Mouse (Mus musculus) hindbrain, embryonic 14.5 days (tissue): Measurements from ENCODE around the gene Arhgap42. TPM values are rescaled to one million over a fixed set of nuclear protein-coding genes. Genes with fewer than 3 reads are reported as not detected.

Experiments used
- ATAC-seq: fragments of 200-750 bp; cut with Nextera tagmentation; 2 replicates; pipeline ENCODE4 v1.8.0; 2017; ENCODE audit warnings: moderate number of reproducible peaks, mild to moderate bottlenecking, moderate TSS enrichment, moderate library complexity; ENCODE audit not compliant: low FRiP score
- DNase-seq: peaks from one replicate; pipeline ENCODE4 v3.0.0-alpha.2; 2015; ENCODE audit warnings: low spot score
- H3K27ac ChIP-seq: fragments of 300-500 bp; sonication (generic); 2 replicates; pipeline ENCODE4 v1.5.1; 2014; ENCODE audit warnings: mild to moderate bottlenecking, moderate library complexity
- H3K27me3 ChIP-seq: fragments of 300-500 bp; sonication (generic); 2 replicates; pipeline ENCODE4 v1.6.1; 2014; ENCODE audit warnings: mild to moderate bottlenecking, low read length, mixed read lengths; ENCODE audit not compliant: control insufficient read depth, insufficient read depth
- H3K36me3 ChIP-seq: fragments of 300-500 bp; sonication (generic); replicated peaks from 2 replicates; pipeline ENCODE4 v1.6.1; 2014; ENCODE audit not compliant: control insufficient read depth, insufficient read depth
- H3K4me1 ChIP-seq: fragments of 300-500 bp; sonication (generic); replicated peaks from 2 replicates; pipeline ENCODE4 v1.6.1; 2014; ENCODE audit warnings: antibody characterized with exemption, low read length, mixed read lengths; ENCODE audit not compliant: control insufficient read depth, insufficient read depth
- H3K4me2 ChIP-seq: fragments of 300-500 bp; sonication (generic); replicated peaks from 2 replicates; pipeline ENCODE4 v1.6.1; 2014; ENCODE audit warnings: mild to moderate bottlenecking, moderate library complexity
- H3K4me3 ChIP-seq: fragments of 300-500 bp; sonication (generic); replicated peaks from 2 replicates; pipeline ENCODE4 v1.5.1; 2014; ENCODE audit warnings: mild to moderate bottlenecking, low read length
- H3K9ac ChIP-seq: fragments of 300-500 bp; sonication (generic); 2 replicates; pipeline ENCODE4 v1.6.1; 2014
- H3K9me3 ChIP-seq: fragments of 300-500 bp; sonication (generic); 2 replicates; pipeline ENCODE4 v1.6.1; 2016; ENCODE audit warnings: low read length; ENCODE audit not compliant: control insufficient read depth
- WGBS: fragments of 180-500 bp; shearing (Covaris S2); extraction: QIAGEN DNeasy Blood & Tissue Kit; methylation state at CpG from one replicate; pipeline ENCODE4 v1.1.7; 2014; 5-methylcytosine and 5-hydroxymethylcytosine counted together
- polyA plus RNA-seq: library from polyadenylated mRNA; unstranded; fragments of >200 nt; fragmentation: Nextera tagmentation; extraction: Ambion mirVana; gene quantifications from 2 replicates; pipeline ENCODE4 v1.2.1, GENCODE M21; 2014

The Arhgap42 gene
- polyA plus RNA-seq, 1 experiment from 2014 or later: 20.2 TPM

GRCm38 (mm10) chr9:9194496-9194895 lies 44.4 kb downstream of the Arhgap42 start:
- no peaks in the 10 kb centered on the region for H3K27me3 ChIP-seq
- no peak overlapping the region for H3K9ac ChIP-seq
- 56% methylated on average over 1 of the region's 1 CpGs for WGBS
- H3K9me3 ChIP-seq: no peaks in the 10 kb centered on the region
- H3K36me3 ChIP-seq: no peaks in the 10 kb centered on the region
- ATAC-seq: no peak
- no peak overlapping the region for H3K4me2 ChIP-seq
- no peak overlapping the region for H3K27ac ChIP-seq
- no peak for DNase-seq
- H3K4me3 ChIP-seq: no peak overlapping the region
- H3K4me1 ChIP-seq: no peaks in the 10 kb centered on the region

DNA sequence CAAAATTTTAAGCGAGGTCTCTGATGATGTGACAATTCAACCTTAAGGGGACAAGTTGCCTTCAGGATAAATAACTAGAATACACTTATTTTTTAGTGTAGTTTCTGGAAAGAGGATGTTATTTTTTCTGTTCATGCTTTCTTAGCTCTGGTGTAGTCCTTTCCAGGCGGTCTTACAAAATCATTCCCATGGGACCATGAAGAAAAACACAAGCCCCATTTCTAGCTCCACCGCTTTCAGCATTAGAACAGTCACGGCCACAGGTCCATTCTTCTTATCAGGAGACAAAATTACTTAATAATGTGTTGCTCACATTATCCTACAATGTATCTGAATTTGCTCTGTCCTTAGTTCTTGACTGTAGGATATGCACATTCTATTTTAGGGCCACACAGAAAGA lies 46.2 kb downstream of the Arhgap42 start:
- H3K4me3 ChIP-seq: no peak overlapping the region
- no peaks in the 10 kb centered on the region for H3K27me3 ChIP-seq
- no peak overlapping the region for H3K27ac ChIP-seq
- no peaks in the 10 kb centered on the region for H3K36me3 ChIP-seq
- no peak overlapping the region for H3K4me2 ChIP-seq
- H3K9me3 ChIP-seq: no peaks in the 10 kb centered on the region
- H3K9ac ChIP-seq: no peak overlapping the region
- no peak for DNase-seq
- H3K4me1 ChIP-seq: no peaks in the 10 kb centered on the region
- 87% methylated on average over 4 of the region's 4 CpGs for WGBS
- ATAC-seq: no peak

DNA sequence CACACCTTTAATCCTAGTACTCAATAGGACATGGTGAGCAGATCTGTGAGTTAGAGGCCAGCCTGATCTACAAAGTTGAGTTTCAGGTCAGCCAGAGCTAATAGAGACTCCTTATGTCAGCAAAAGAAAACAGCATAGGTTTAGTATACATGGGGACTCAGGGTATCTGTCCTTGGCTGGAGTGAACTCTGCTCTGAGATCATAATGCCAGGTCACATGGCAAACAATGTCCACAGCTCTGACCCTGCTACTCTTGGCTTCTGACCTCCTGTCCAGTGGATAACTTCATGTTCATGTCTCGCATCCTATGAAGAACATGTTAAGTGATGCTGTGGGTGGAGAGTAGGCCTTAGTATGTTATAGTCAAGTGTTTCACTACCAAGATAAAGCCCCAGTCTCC lies 48.1 kb downstream of the Arhgap42 start:
- Histone ChIP-seq H3K36me3 (no peaks in the 10 kb centered on the region), H3K27me3 (no peaks in the 10 kb centered on the region), H3K9me3 (no peaks in the 10 kb centered on the region), H3K4me3 (no peak overlapping the region), H3K9ac (no peak overlapping the region), H3K4me2 (no peak overlapping the region), H3K4me1 (no peaks in the 10 kb centered on the region), H3K27ac (no peak overlapping the region)
- 96% methylated on average over 1 of the region's 1 CpGs for WGBS
- DNase-seq: no peak
- ATAC-seq: no peak

- DNase-seq: no peak
- no peak for ATAC-seq
- Histone ChIP-seq H3K27me3 (no peaks in the 10 kb centered on the region), H3K4me3 (no peak overlapping the region), H3K36me3 (no peaks in the 10 kb centered on the region), H3K9ac (no peak overlapping the region), H3K4me2 (no peak overlapping the region), H3K27ac (no peak overlapping the region), H3K9me3 (no peaks in the 10 kb centered on the region), H3K4me1 (no peaks in the 10 kb centered on the region)
- WGBS: 83% methylated on average over 3 of the region's 3 CpGs
Measured at GRCm38 (mm10) chr9:9188167-9188566, 50.7 kb downstream of the Arhgap42 start.

GRCm38 (mm10) chr9:9177745-9178144 lies 61.2 kb downstream of the Arhgap42 start:
- ATAC-seq: no peak

GRCm38 (mm10) chr9:9174924-9175323 lies 64.0 kb downstream of the Arhgap42 start:
- H3K9me3 ChIP-seq: no peaks in the 10 kb centered on the region
- H3K4me2 ChIP-seq: no peak overlapping the region
- no peaks in the 10 kb centered on the region for H3K27me3 ChIP-seq
- no peak overlapping the region for H3K4me3 ChIP-seq
- no peak for DNase-seq
- H3K36me3 ChIP-seq: no peaks in the 10 kb centered on the region
- H3K4me1 ChIP-seq: no peaks in the 10 kb centered on the region
- H3K9ac ChIP-seq: no peak overlapping the region
- no peak for ATAC-seq
- no peak overlapping the region for H3K27ac ChIP-seq
- 85% methylated on average over 2 of the region's 2 CpGs for WGBS

More at GRCm38 (mm10) chr9:9177745-9178144, 61.2 kb downstream of the Arhgap42 start:
- 92% methylated on average over 4 of the region's 4 CpGs for WGBS
- no peak for DNase-seq
- H3K36me3 ChIP-seq: no peaks in the 10 kb centered on the region
- H3K27me3 ChIP-seq: no peaks in the 10 kb centered on the region
- H3K4me1 ChIP-seq: no peaks in the 10 kb centered on the region
- H3K9me3 ChIP-seq: no peaks in the 10 kb centered on the region
- no peak overlapping the region for H3K4me3 ChIP-seq
- H3K9ac ChIP-seq: no peak overlapping the region
- H3K4me2 ChIP-seq: no peak overlapping the region
- no peak overlapping the region for H3K27ac ChIP-seq

- Histone ChIP-seq H3K4me2 (no peak overlapping the region), H3K4me1 (no peaks in the 10 kb centered on the region), H3K27me3 (no peaks in the 10 kb centered on the region), H3K9ac (no peak overlapping the region), H3K36me3 (no peaks in the 10 kb centered on the region), H3K4me3 (no peak overlapping the region), H3K27ac (no peak overlapping the region), H3K9me3 (no peaks in the 10 kb centered on the region)
- ATAC-seq: no peak
- DNase-seq: no peak
- WGBS: 89% methylated on average over 5 of the region's 5 CpGs
Measured at GRCm38 (mm10) chr9:9174206-9174605, 64.7 kb downstream of the Arhgap42 start.

- DNase-seq (no peak), ATAC-seq (no peak)
- H3K36me3 ChIP-seq: no peaks in the 10 kb centered on the region
- no peak overlapping the region for H3K27ac ChIP-seq
- H3K4me2 ChIP-seq: no peak overlapping the region
- no peaks in the 10 kb centered on the region for H3K9me3 ChIP-seq
- H3K4me1 ChIP-seq: no peaks in the 10 kb centered on the region
- H3K4me3 ChIP-seq: no peak overlapping the region
- no peak overlapping the region for H3K9ac ChIP-seq
- WGBS: 79% methylated on average over 1 of the region's 1 CpGs
- no peaks in the 10 kb centered on the region for H3K27me3 ChIP-seq
Measured at GRCm38 (mm10) chr9:9173091-9173490, 65.8 kb downstream of the Arhgap42 start.

DNA sequence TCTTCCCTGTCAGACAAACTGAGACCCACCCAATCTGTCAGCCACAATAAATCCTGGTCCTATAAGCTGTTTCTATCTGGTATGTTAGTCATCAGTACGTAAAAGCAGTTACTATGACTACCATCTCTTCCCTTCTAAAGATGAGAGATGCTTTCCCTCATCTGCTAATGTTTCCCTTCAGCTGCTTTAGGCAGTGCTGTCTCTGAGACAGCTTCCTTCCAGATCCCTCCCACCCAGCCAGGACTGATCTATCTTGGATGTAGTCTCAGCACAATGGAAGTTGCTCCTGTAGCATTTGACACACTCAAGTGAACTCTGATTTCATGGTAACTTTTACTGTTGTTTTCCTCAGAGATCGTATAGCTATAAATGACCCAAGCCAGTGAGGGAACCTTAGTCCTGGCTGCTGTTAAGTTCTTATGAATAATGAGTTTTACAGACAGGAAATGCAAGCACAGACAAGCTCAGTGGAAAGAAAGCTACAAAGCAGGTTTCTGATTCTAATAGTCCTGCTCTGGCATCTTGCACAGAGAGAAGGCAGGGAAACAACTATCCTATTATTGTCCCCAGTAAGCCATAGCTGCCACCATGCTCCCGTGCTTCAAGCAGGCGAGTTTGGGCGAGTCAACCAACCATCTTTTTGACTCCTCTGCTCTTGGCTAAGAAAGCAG lies 67.6 kb downstream of the Arhgap42 start:
- Histone ChIP-seq H3K4me3 (no peak overlapping the region), H3K36me3 (no peaks in the 10 kb centered on the region), H3K4me2 (no peak overlapping the region), H3K9ac (no peak overlapping the region), H3K9me3 (no peaks in the 10 kb centered on the region), H3K27ac (no peak overlapping the region), H3K27me3 (no peaks in the 10 kb centered on the region), H3K4me1 (no peaks in the 10 kb centered on the region)
- ATAC-seq (no peak), DNase-seq (no peak)
- WGBS: 75% methylated on average over 5 of the region's 5 CpGs

GRCm38 (mm10) chr9:9165641-9166063 lies 73.2 kb downstream of the Arhgap42 start:
- DNase-seq: no peak
- Histone ChIP-seq H3K9me3 (no peaks in the 10 kb centered on the region), H3K4me1 (no peaks in the 10 kb centered on the region), H3K9ac (no peak overlapping the region), H3K36me3 (no peaks in the 10 kb centered on the region), H3K27ac (no peak overlapping the region), H3K4me2 (no peak overlapping the region), H3K27me3 (no peaks in the 10 kb centered on the region), H3K4me3 (no peak overlapping the region)
- no peak for ATAC-seq
- 88% methylated on average over 4 of the region's 4 CpGs for WGBS
